Mouse (Mus musculus) c-Kit-positive CD71-negative TER-119-negative erythroid progenitor cells, embryonic 14.5 days (primary cell): ENCODE measurements around the gene Cox5a.
A peak's percentile ranks its signal among the peaks of the same experiment; 100 is the strongest.

ENCODE experiments used
- DNase-seq: peaks from one replicate; pipeline ENCODE4 v3.0.0-alpha.2; 2013; ENCODE audit warnings: low read depth

Cox5a gene

DNA sequence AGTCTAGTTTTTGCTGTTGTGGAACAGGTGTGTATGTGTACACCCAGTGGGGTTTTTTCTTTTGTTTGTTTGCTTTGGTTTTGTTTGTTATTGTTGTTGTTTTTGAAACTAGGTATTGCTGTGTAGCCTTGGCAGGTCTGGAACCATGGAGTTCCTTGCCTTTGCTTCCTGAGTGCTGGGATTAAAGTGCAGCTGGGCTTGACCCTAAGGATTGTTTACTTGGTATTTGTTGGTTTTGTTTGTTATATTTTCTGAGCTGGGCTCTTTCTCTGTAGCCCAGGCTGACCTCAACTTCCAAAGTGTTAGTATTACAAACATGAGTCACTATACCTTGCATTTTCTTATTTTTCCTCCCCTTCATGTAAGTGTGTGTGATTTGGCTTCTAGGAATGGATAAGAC lies 5.4 kb downstream of the Cox5a start:
- DNase-seq = no peak

- no peak for DNase-seq
Measured at GRCm38 (mm10) chr9:57531946-57532345, 10.9 kb downstream of the Cox5a start.

DNA sequence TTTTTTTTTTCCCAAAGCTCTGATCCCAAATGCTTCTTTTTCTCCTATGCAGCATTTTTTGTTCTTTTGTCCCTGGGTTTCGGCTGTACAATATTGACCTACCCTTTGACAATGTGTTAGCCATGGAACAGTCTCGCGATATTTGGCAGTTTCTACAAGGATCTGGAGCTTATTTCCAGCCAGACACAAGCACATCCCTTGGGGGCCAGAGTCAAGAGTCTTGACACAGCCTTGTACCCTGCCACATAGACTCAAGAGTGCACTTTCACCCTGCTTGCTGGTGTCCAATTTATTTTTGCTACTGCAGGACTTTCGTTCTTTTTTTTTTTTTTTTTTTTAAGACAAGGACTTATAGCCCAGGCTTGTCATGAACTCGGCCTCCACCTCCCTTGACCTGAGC lies 15.3 kb downstream of the Cox5a start:
- DNase-seq = no peak

GRCm38 (mm10) chr9:57537044-57537727 lies 16.1 kb downstream of the Cox5a start, which contains the start of gene Fam219b:
TSS of gene Fam219b (plus strand) at chr9:57537528.
- peak; percentile 79 for DNase-seq

DNA sequence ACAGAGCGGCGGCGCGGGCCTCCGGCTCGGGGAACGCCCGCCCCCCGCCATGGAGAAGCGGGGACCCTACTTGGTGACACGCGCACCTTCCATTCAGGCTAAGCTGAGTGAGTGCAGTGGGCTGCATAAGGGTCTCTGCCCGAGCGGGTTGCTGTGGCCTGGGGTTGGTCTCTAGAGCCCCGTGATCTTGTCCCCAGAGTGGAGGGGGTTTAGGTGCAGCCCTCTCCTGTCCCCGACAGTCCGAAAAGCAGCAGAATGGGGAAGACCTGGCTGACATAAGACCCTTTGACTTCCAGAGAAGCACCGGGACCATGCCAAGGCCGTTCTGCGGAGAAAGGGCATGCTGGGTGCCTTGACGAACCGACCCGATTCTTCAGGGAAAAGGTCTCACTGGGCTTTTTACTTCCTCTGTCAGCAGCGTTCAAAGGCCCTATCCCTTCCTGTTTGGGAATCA lies 16.7 kb downstream of the Cox5a start:
- DNase-seq = no peak

- DNase-seq = no peak
Measured at GRCm38 (mm10) chr9:57539550-57539949, 18.5 kb downstream of the Cox5a start.

DNA sequence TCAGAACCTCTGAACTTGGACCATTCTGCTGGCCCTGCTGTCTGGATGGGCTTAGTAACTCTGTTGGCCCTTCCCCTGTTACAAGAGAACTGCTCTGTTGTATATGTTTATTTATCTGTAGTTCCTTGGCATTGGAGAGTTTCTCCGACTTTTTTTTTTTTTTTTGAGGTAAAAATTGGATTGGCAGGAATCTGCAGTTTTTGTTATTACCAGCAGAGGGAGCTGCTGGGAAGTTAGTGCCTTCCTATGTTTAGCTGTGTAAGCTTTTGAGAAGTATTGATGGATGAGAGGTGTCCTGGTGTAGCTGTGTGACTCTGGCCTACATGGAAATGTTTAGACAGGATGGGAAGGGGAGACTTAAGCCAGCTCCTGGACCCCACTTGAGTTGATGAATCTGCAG lies 20.2 kb downstream of the Cox5a start:
- DNase-seq = no peak

DNA sequence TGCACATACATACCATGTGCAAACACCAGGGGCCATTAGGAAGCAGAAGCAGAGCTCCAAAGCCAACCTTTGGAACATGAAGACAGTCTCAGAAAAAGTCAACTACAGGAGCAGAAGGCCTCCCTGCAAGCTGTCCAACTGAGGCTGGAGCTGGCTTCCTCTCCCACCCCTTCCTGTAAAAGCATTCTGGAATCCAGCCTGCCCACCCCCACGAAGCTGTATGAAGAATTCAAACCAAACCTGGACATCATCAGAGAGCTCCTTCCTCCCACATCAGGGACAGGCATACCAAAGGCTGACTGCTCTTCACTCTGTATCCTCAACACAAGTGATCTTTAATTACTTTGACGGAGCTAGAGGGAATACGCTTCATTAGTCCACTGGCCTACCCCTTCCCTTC lies 22.9 kb downstream of the Cox5a start:
- DNase-seq = no peak

- no peak for DNase-seq
Measured at GRCm38 (mm10) chr9:57547287-57547686, 26.2 kb downstream of the Cox5a start.

DNA sequence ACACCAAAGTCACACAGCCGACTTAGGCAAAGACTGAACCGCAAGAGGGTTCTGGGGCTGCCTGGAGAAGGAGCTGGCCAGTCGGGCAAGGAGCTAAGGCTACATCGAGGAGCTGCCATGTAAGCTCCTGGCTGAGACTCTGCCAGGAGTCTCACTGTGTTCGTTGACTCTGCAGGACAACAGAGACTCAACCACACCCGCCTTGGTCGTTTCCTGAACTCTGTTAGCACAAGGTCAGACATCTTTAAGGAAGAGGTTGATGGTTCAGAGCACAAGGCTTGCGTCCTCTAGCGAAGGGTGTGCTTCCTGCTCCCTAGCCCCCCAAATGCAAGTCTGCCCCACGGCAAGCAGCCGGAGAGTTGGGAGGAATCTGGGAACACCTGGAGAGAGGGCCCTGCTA lies 26.8 kb downstream of the Cox5a start:
- DNase-seq = no peak

DNA sequence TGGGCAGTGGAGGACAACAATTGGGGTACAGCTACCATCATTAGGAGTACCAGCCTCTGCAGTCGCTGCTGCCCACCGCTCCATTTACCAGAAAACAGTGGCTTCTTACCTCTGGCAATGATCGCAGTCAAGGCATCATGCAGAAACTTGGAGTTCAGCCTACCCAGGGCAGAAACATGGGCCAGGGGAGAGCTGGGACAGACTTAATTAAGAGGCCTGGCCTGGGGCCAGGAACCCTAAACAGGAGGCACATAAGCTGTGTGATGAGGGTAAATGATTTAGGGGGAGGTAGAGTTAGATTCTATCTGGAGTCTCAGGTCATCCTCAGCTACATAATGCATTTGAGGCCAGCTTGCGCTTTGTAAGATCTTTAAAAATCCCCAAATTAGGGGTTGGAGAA lies 28.1 kb downstream of the Cox5a start:
- no peak for DNase-seq

GRCm38 (mm10) chr9:57550126-57550862 lies 29.2 kb downstream of the Cox5a start:
- no peak for DNase-seq

DNA sequence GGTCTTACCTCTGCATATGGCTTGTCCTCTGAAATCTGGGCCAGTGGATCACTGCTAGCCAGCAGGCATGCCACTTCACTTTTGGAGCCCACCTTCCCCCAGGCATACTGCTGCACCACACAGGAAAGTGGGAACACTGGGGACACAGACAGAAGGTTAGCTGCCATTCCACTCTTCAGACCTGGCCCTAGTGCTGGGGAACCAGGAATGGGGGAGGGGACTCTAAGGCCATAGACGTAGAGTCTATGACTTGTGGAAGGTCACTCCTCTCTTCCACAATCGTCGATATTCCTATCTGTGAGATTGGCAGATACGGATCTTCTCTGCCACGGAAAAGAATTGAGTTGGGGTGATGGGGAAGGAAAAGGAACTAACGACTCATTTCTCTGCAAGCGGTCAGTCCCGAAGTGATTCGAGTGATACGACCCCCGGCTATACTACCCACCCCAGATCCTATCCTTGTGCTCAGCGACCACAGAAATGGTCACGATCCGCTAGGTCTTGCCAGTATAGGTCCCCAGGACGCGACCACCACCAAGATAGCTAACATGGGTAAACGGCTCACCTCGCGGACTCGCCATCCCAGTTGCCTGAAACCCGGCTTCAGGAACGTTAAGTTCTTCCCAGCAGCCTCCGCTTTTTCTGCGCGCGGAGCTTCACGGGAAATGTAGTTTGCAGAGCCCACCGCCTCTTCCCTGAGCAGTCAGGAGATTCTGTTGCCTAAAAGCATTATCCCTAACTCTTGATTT lies 31.2 kb downstream of the Cox5a start, which contains the start of gene Mpi:
Gene Mpi (minus strand): TSS at position 625 of the 749 bp plus-strand sequence.
- DNase-seq = peak; percentile 34

DNA sequence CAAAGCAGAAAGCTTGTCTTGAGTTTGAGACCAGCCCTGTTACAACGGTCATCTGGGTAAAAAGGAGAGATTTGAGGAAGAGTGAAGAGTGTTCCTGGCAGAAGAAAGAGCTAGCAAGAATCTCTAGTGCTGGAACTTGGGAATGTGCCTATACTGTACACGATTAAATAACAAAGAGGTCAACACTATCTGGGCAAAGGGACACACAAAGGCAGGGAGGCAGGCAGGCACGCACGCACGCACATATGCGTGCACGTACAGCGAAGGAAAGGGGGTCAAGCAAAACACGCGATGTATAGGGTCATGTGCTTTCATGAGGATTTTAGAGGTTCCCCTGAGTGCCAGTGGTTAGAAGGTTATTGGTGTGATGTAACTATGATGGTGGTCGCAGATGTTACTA lies 32.0 kb downstream of the Cox5a start:
- DNase-seq = no peak

- no peak for DNase-seq
Measured at GRCm38 (mm10) chr9:57554753-57555152, 33.7 kb downstream of the Cox5a start.

- DNase-seq = no peak
Measured at GRCm38 (mm10) chr9:57557215-57557614, 36.1 kb downstream of the Cox5a start.

- DNase-seq = no peak
Measured at GRCm38 (mm10) chr9:57558625-57559024, 37.6 kb downstream of the Cox5a start.

- no peak for DNase-seq
Measured at GRCm38 (mm10) chr9:57559568-57559967, 38.5 kb downstream of the Cox5a start.

- no peak for DNase-seq
Measured at GRCm38 (mm10) chr9:57560263-57560662, 39.2 kb downstream of the Cox5a start.

DNA sequence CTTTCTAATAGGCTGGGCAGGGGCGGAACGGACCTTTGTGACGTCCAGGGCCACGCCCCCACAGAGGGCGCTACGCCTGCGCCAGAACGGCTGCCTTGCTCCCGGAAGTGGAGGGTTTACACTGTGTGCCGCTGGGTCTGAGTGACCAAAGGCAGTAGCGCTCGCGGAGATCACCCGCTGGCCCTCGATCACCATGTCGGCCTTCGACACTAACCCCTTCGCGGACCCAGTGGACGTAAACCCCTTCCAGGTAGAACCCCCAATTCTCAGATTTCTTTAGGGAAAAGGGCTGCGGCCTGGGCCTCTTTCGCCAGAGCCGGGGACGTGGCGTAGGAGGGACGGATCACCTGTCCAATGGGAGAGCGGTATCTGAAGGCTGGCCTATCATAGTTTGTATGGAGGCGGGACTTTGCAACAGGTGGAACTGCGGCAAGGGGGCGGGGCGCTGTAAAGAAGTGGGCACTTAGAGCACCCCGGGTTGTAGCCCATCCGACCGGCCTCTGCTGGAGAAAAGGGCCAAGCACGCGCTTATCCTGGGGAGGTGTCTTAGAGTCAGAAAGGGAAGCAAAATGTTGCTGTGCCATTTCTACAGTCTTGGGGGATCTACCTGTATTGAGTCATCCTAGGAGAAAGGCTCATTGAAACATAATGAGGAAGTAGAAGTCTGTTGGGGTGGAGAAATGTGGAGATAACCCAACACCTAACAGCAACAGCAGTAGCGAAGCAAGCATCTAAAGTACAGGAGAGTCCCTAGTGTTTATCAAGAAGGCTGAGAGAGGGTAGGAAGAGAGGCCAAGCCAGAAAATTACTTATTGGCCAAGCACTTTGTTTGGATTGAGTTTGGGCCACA lies 40.0 kb downstream of the Cox5a start, which contains the start of gene Scamp2:
Gene Scamp2 (plus strand): TSS at position 83 of the 850 bp plus-strand sequence.
- peak; percentile 89 for DNase-seq

- DNase-seq = peak; percentile 24
Measured at GRCm38 (mm10) chr9:57561711-57562099, 40.6 kb downstream of the Cox5a start.

DNA sequence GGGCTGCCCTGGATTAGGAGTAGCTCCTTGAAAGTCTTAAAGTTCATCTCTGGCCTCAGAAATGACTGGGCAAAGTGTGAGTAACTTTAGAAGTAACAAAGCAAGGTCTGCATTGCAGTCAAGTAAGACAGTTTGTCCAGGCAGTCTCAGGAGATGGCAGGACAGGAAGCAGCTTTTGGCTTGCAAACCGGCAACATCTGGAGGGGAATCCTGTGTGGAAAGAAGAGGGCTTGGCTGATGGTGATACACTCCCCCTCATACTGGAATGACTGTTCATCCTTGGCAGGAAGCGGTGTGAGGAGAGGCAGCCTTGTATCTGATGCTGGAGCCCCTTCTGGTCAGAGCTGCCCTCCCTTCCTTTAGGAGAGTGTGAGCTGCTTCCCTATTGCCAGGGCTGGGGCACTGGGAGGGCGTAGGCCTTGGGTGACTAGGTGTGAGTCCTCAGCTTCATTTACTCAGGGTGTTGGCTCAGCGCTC lies 41.9 kb downstream of the Cox5a start:
- no peak for DNase-seq
